Mouse (Mus musculus) thymus, adult 2 months (tissue): Measurements from ENCODE around the gene Eva1c. TPM values are rescaled to one million over a fixed set of nuclear protein-coding genes. Genes with fewer than 3 reads are reported as not detected.
A peak's percentile ranks its signal among the peaks of the same experiment; 100 is the strongest.

Experiments used
- DNase-seq: peaks from one replicate; pipeline ENCODE4 v3.0.0; 2021
- H3K27ac ChIP-seq: fragments of 200-500 bp; 2 replicates; pipeline ENCODE4 v1.5.1; 2012; ENCODE audit warnings: low read length, control low read depth; ENCODE audit not compliant: control insufficient read depth, insufficient read depth
- H3K27me3 ChIP-seq: fragments of 200-500 bp; 2 replicates; pipeline ENCODE4 v1.6.1; 2012; ENCODE audit warnings: mild to moderate bottlenecking, low read length, moderate library complexity, mixed read lengths; ENCODE audit not compliant: control insufficient read depth, insufficient read depth
- H3K36me3 ChIP-seq: fragments of 200-500 bp; 2 replicates; pipeline ENCODE4 v1.6.1; 2012; ENCODE audit warnings: mild to moderate bottlenecking, low read length, moderate library complexity; ENCODE audit not compliant: control insufficient read depth, insufficient read depth
- H3K4me1 ChIP-seq: fragments of 200-500 bp; replicated peaks from 2 replicates; pipeline ENCODE4 v1.6.1; 2012; ENCODE audit warnings: low read length; ENCODE audit not compliant: control insufficient read depth, insufficient read depth
- H3K4me3 ChIP-seq: fragments of 200-500 bp; 2 replicates; pipeline ENCODE4 v1.5.1; 2012; ENCODE audit warnings: mild to moderate bottlenecking, low read length, control low read depth, moderate library complexity; ENCODE audit not compliant: control insufficient read depth, insufficient read depth
- CTCF ChIP-seq: fragments of 200-500 bp; IDR thresholded peaks from 2 replicates; pipeline ENCODE4 v1.5.1; 2012; ENCODE audit warnings: mild to moderate bottlenecking, control low read depth, low read length, moderate library complexity, borderline replicate concordance; ENCODE audit not compliant: control insufficient read depth, poor library complexity, insufficient read depth; ENCODE audit errors: extremely low read depth
- POLR2A ChIP-seq: fragments of 200-500 bp; IDR thresholded peaks from 2 replicates; pipeline ENCODE4 v1.6.1; 2012; ENCODE audit warnings: mild to moderate bottlenecking, low read length, control low read depth, moderate library complexity; ENCODE audit not compliant: control insufficient read depth, poor library complexity, insufficient read depth; ENCODE audit errors: extremely low read depth
- WGBS: fragments of 180-500 bp; shearing (Covaris S2); methylation state at CpG from one replicate; pipeline ENCODE4 v1.1.7; 2018; 5-methylcytosine and 5-hydroxymethylcytosine counted together
- polyA plus RNA-seq: library from polyadenylated mRNA; depleted of rRNA; stranded (reverse); fragments of >200 nt; gene quantifications from 2 replicates; pipeline ENCODE4 v1.2.3, GENCODE M21; 2012

Gene Eva1c
- polyA plus RNA-seq, 1 experiment, result 2.0 TPM

- H3K4me1 ChIP-seq, result peaks cover 4% of the 10 kb centered on the region; the same call in 1 of the 2 replicates
- H3K4me3 ChIP-seq, result peak overlapping the region; percentile 96
- no peak for TF ChIP-seq CTCF
- TF ChIP-seq POLR2A, result no peak
- H3K36me3 ChIP-seq, result peaks cover 5% of the 10 kb centered on the region
- no peak overlapping the region for H3K27ac ChIP-seq
- WGBS, result 33% methylated on average over 13 of the region's 13 CpGs
- DNase-seq, result no peak
- H3K27me3 ChIP-seq, result no peaks in the 10 kb centered on the region
Observed at GRCm38 (mm10) chr16:90933534-90934176, 107.1 kb downstream of the Eva1c start.

DNA sequence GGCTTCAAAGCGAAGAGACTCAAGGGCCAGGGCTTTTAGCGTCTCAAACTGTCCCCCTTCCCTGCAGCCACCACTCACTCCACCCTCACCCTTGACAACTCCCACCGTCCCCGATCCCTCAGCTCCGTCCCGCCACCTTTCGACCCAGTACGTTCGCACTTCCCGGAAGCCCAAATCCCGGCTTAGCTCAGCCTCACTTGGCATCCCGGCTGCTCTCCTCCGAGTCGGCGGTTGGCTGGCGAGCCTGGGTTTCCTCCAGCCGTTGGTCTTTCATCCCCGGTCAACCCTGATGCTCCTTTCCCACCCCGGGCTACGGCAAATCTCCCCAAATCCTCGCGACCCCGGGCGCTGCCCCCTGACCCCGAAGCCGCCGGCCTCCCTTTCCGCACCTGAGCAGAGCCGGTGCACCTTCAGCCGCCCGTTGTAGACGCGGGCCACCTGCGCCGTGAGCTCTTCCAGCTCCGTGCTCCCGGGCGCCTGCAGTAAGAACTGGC is 107.7 kb downstream of the Eva1c start:
- DNase-seq, result no peak
- H3K4me1 ChIP-seq, result peaks cover 4% of the 10 kb centered on the region; the same call in 1 of the 2 replicates
- WGBS, result under 1% methylated on average over 38 of the region's 38 CpGs
- no peaks in the 10 kb centered on the region for H3K27me3 ChIP-seq
- H3K27ac ChIP-seq, result peak overlapping the region; percentile 36; the same call in 1 of the 2 replicates
- H3K36me3 ChIP-seq, result peaks cover 6% of the 10 kb centered on the region
- peak overlapping the region; percentile 96 for H3K4me3 ChIP-seq
- TF ChIP-seq CTCF, result no peak
- no peak for TF ChIP-seq POLR2A

- Histone ChIP-seq H3K4me3 (peak within 1 kb of the TSS; percentile 96), H3K27ac (peak within 1 kb of the TSS; percentile 36; the same call in 1 of the 2 replicates), H3K36me3 (peaks cover 6% of the 10 kb centered on the region), H3K27me3 (no peaks in the 10 kb centered on the region), H3K4me1 (peaks cover 4% of the 10 kb centered on the region; the same call in 1 of the 2 replicates)
- TF ChIP-seq POLR2A, result peak; percentile 37; the same call in 1 of the 2 replicates
- TF ChIP-seq CTCF, result 0 out of 2 replicates have a peak, but pooled peaks have one; percentile 17
- peak; percentile 87 for DNase-seq
- WGBS, result under 1% methylated on average over 56 of the region's 56 CpGs
Observed at GRCm38 (mm10) chr16:90934687-90935328, 108.3 kb downstream of the Eva1c start, which contains the start of gene Cfap298. Gene Cfap298 (minus strand): TSS chr16:90935114.

DNA sequence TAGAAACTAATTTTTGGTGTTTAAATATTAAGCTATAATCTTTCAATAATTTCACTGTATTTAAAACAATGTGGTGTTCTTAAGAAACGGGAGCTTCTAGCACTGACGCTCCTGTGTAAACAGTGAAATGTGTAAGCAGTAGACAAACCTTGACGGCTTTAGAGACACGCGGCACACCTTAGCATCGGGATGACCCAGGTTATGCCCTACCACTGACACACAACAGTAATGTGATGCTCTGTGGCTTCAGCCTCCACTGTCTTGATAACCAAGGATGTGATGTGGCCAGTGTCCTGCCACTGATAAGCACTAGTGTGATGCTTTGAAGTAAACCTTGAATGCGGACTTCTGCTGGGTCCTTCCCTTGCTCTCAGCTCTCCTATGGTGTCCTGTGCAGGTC is 114.7 kb downstream of the Eva1c start:
- DNase-seq, result no peak
- 97% methylated on average over 7 of the region's 7 CpGs for WGBS
- H3K27ac ChIP-seq, result no peak overlapping the region
- no peaks in the 10 kb centered on the region for H3K27me3 ChIP-seq
- no peak overlapping the region for H3K4me3 ChIP-seq
- H3K36me3 ChIP-seq, result peaks cover 15% of the 10 kb centered on the region
- TF ChIP-seq POLR2A, result no peak
- no peak for TF ChIP-seq CTCF
- no peaks in the 10 kb centered on the region for H3K4me1 ChIP-seq

- DNase-seq, result no peak
- H3K36me3 ChIP-seq, result peaks cover 26% of the 10 kb centered on the region
- WGBS, result 96% methylated on average over 8 of the region's 8 CpGs
- no peaks in the 10 kb centered on the region for H3K27me3 ChIP-seq
- TF ChIP-seq CTCF, result no peak
- no peak for TF ChIP-seq POLR2A
- no peaks in the 10 kb centered on the region for H3K4me1 ChIP-seq
- H3K4me3 ChIP-seq, result no peak overlapping the region
- H3K27ac ChIP-seq, result no peak overlapping the region
Observed at GRCm38 (mm10) chr16:90946977-90947376, 120.5 kb downstream of the Eva1c start.

- TF ChIP-seq CTCF (no peak), POLR2A (no peak)
- DNase-seq, result no peak
- H3K4me1 ChIP-seq, result no peaks in the 10 kb centered on the region
- H3K27ac ChIP-seq, result no peak overlapping the region
- no peak overlapping the region for H3K4me3 ChIP-seq
- no peaks in the 10 kb centered on the region for H3K27me3 ChIP-seq
- H3K36me3 ChIP-seq, result peaks cover 17% of the 10 kb centered on the region
- WGBS, result 92% methylated on average over 17 of the region's 17 CpGs
Observed at GRCm38 (mm10) chr16:90950354-90950963, 123.9 kb downstream of the Eva1c start.
